Mouse (Mus musculus) lung, postnatal 36 days (tissue): Measurements from ENCODE around the gene Mospd3.

Experiments
- DNase-seq: peaks from one replicate; pipeline ENCODE4 v3.0.0; 2022; ENCODE audit warnings: mixed read lengths

Gene Mospd3

DNA sequence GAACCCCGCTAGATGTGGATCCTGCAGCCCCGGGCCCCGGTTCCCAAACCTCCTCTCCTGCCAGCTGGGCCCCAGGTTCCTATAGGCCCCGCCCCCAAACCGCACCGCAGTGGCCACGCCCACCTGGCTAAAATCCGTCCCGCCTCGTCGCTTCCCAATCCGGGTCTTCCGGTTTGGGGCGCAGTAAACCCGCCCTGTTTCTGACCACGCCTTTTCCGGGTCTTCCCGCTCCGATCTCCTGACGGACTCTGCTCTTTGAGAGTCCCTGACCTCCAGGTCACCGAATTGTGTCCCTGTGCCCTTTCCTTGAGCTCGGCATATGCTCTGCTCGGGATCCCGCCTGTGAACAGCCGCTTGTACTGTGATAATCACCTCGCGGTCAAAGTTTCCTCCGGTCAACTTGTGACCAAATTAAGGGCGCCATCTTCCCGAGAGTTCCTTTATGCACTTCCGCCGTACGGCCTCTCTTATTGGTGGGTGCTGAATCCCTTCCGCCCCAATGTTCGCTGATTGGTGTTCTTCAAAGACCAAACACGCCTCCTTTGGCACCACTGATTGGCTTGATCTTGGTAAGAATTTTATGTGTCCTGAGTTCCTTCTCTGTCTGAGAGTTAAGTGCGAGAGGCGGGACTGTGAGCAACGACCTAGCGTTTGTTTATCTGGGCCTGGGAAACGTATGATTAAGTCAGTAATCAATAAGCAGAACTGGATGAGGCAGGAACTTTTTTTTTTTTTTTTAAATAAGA, at the start of gene Mospd3:
Mospd3 (minus strand) TSS at position 440 of the 746 bp plus-strand sequence.
- DNase-seq, result peak; percentile 100

DNA sequence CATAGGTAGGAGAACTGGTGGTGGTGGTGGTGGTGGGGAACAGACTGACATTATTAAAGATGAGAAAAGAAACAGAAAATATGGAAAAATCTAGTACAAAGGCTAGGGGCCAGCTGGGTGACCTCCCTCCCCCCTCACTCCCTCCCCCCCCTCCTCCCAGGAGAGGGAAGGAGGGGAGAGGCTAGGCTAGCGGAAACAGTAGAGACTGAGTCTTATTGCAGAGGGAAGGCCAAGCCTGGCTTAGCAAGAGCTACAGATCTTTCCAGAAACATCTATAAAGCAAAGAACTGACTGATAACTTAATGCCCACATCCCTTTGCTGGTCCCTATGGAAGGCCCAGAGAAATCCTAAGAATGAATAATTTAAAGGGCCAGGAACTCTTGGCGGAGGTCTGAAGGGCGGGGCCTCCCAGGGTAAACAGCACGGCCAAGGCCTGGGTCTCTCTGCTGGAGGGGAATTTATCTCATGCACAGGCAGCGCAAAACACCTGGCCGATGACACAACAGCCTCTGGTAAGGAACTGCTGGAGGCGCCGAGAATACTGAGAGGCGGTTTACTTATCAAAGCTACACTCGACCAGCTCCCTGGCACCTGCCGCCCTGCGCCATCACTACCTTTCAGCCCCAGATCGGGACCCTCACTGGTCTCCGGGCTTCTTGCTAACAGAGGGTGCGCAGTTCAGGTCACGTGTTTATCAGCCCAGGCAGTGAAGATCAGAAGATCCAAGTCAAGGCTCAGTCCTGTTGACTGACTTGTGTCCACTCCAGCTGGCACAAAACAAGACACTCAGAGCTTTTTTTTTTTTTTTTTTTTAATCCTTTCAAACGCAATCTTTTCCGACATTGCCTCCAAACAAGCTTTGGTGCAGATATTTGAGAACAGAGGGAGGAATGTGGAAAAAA, 49.1 kb upstream of the Mospd3 start:
- peak; percentile 34 for DNase-seq

GRCm38 (mm10) chr5:137649251-137649650, 48.4 kb upstream of the Mospd3 start:
- DNase-seq, result no peak

- DNase-seq, result no peak
Measured at GRCm38 (mm10) chr5:137647827-137648601, 47.2 kb upstream of the Mospd3 start.

GRCm38 (mm10) chr5:137645652-137646091, 44.8 kb upstream of the Mospd3 start, which contains the start of gene Irs3:
Irs3 (minus strand) TSS chr5:137645714.
- peak; percentile 61 for DNase-seq

- peak; percentile 45 for DNase-seq
Measured at GRCm38 (mm10) chr5:137645091-137645651, 44.3 kb upstream of the Mospd3 start.

- DNase-seq, result no peak
Measured at GRCm38 (mm10) chr5:137644484-137644883, 43.6 kb upstream of the Mospd3 start.

GRCm38 (mm10) chr5:137642886-137643285, 42.0 kb upstream of the Mospd3 start:
- no peak for DNase-seq

DNA sequence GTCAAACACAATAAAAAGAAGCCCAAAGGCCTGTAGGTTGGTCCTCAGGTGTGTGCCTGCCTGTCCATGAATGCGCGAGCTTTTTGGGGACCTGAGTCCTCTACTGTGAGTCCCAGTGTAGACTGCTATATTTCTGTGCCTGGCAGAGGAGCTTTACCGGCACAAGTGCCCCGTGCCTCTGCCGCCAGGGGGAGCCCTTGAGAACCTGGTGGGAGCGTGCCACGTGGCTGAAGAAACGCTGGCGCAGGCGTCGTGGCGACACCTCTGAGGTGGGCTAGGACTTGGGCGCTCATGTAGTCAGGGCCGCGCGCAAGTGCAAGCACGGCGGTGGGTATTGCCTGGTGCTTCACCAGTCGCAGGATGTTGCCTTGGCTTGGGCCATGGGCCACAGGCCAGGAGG, 40.2 kb upstream of the Mospd3 start, which contains the start of gene Sap25:
Sap25 (plus strand) TSS at position 281 of the 400 bp plus-strand sequence.
- DNase-seq, result peak; percentile 46

- peak; percentile 58 for DNase-seq
Measured at GRCm38 (mm10) chr5:137639472-137639871, 38.6 kb upstream of the Mospd3 start.

DNA sequence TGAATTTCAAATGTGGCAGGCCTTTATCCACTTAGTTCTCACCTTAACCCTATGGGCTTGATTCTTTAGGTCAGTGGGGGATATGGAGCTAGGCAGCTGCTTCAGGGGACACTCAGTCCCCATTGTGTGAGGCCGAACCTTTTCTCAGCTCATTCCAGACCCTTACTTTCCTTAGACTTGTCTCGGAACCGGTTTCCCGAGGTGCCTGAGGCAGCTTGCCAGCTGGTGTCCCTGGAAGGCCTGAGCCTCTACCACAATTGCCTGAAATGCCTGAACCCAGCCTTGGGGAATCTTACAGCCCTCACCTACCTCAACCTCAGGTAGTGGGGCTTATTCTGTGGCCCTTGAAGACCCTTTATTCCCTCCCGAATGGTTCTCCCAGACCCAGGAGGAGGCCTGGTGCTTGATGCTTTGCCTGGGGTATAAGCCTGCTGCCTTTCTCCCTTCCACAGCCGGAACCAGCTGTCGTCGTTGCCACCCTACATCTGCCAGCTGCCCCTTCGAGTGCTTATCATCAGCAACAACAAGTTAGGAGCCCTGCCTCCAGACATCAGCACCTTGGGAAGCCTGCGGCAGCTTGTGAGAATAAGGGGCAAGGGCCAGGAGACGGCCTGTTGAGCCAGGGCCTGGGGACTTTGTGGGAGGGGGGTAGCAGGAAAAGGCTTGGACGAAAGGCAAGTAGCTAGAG, 32.7 kb upstream of the Mospd3 start:
- peak; percentile 83 for DNase-seq

GRCm38 (mm10) chr5:137631591-137631990, 30.7 kb upstream of the Mospd3 start:
- DNase-seq, result no peak

DNA sequence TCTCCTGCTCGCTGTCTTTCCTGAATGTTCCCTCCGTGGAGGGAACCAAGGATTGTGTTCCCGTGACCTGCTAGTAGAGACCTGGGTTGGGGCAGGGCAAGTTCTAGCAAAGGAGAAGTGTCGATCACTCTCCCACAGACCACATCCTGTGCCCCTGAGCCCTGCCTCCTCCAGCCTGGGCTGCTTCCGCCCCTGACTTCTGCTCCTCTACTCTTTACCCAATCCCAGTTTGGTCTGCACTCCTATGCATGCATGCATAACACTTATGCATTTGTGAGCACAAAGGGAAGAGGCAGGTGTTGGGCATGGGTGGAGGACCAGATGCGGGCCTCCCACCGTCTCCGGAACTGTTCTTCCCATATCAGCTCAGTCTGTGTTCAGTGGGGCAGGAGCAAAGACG, 30.3 kb upstream of the Mospd3 start:
- DNase-seq, result peak; percentile 76

GRCm38 (mm10) chr5:137630602-137631001, 29.7 kb upstream of the Mospd3 start:
- DNase-seq, result peak; percentile 76

DNA sequence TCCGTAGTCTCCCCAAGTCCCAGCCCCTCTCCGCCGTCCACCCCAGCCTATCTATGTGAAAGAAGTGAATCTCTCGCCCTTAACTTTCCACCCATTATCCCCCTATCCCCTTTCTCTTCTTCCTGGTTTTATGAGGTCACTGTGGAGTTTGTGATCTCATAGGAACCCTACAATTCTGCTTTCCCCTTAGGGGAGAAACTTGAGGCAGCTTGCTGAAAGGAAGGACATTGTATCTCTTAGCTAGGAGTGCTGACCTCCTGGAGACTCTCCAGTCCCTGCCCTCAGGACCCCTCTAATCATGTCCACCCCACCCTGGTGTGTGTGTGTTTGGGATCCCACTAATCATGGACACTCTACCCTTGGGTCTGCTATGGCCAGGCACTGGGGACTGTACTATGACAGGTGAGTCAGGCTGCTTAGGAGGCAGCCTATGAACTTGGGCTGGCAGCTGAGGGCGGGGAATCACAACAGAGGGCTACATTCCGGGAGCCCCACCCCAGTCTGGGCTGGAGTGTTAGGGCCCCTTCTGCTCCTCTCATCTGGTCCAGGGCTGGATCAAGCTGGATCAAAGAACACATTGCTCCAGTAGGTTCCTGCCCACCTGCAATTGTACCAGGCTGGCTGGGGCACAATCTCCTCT, 29.2 kb upstream of the Mospd3 start:
- DNase-seq, result peak; percentile 75

- peak; percentile 80 for DNase-seq
Measured at GRCm38 (mm10) chr5:137629306-137629721, 28.5 kb upstream of the Mospd3 start.

DNA sequence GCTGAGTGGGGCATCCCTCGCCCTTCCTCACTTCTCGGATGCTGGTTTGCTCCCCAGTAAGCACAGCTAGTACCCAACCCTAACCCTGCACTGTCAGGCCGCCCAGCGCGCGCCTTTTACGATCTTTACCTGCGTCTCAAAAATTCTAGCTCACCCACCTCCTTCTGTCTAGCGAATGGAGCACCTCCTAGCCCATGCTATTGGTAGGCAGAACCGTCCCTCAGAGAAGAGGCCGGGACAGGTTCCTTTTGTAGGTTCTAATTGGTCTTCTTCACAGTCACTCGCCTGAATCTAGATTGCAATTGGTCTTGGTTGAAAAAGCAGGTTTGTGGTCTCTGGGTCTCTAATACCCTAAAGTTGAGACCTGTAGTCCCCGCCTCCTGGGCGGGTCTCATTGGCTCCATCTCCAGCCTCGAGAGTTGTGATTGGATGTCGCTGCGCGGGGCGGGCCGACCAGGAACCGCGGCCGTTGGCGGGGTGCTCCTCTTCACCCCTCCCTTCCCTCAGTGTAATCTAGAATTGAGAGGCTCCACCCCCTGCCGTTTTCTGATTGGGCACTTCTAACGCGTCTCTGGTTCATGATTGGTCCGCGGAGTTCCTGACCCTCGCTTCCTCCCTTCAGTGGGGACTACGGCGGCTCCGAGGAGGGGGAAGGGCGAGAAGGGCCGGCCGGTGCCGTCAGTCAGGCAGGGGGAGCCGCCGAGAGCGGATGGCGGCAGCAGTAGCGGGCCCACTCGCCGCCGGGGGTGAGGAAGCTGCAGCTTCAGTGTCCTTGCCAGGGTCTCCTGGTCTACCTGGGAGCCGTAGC, 27.8 kb upstream of the Mospd3 start, which contains the start of the genes Fbxo24, Lrch4 and Gm20605:
Fbxo24 (minus strand) TSS at position 505 of the 808 bp plus-strand sequence.
Lrch4 (plus strand) TSS at position 624 of the 808 bp plus-strand sequence.
Gm20605 (plus strand) TSS at position 678 of the 808 bp plus-strand sequence.
- DNase-seq, result peak; percentile 100

GRCm38 (mm10) chr5:137627991-137628390, 27.1 kb upstream of the Mospd3 start:
- DNase-seq, result peak; percentile 67

DNA sequence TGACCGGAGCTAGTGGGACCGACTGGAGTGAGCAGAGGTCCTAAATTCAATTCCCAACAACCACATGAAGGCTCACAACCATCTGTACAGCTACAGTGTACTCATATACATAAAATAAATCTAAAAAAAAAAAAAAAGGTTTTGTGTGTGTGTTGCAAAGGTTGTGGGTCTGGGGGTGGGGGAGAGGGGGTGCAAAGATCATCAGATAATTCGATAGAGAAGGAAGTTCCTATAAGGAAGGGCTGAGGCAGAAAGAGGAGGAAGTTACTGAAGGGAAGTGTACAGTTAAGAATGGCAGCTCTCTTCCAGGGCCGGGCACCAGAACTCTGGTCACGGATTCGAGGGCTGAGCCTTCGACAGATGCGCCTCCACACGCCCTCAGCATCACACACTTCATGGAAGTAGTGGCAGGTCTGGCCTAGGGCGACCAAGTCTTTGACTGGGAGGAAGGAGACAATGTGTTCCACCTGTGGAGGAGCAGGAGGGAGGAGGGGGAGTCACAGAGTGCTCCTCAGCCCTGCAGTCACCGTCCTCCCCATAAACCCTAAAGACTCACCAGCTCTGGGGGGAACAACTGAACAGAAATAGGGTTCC, 23.2 kb upstream of the Mospd3 start:
- DNase-seq, result no peak

DNA sequence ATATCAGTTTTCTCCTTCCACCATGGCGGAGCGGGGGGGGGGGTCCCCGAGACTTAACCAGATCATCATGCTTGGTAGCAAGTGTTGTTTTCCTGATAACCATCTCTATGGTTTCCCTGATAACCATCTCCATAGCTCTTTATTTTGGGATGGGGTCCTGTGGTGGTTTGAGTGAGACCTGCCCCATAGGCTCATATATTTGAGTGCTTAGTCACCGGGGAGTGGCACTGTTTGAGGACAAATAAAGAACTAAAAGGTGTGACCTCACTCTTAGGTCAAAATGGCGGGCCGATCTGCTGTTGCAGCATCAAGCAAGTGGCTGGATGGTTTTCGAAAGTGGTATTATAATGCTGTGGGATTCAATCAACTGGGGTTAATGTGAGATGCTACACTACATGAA, 14.5 kb upstream of the Mospd3 start:
- DNase-seq, result no peak
